Mouse (Mus musculus) liver, embryonic 15.5 days (tissue): ENCODE data around the gene 2210016L21Rik. TPM values are rescaled to one million over a fixed set of nuclear protein-coding genes. Genes with fewer than 3 reads are reported as not detected.

ENCODE experiments used
- ATAC-seq: fragments of 200-750 bp; cut with Nextera tagmentation; 2 replicates; pipeline ENCODE4 v1.8.0; 2017; ENCODE audit warnings: moderate number of reproducible peaks, mild to moderate bottlenecking, moderate library complexity; ENCODE audit not compliant: insufficient read depth
- H3K27ac ChIP-seq: fragments of 300-500 bp; sonication (generic); replicated peaks from 2 replicates; pipeline ENCODE4 v1.5.1; 2015; ENCODE audit warnings: mild to moderate bottlenecking, inconsistent platforms
- H3K27me3 ChIP-seq: fragments of 300-500 bp; sonication (generic); 2 replicates; pipeline ENCODE4 v1.6.1; 2015; ENCODE audit warnings: mild to moderate bottlenecking, inconsistent platforms
- H3K36me3 ChIP-seq: fragments of 300-500 bp; sonication (generic); replicated peaks from 2 replicates; pipeline ENCODE4 v1.6.1; 2015; ENCODE audit warnings: moderate library complexity, mild to moderate bottlenecking, inconsistent platforms
- H3K4me1 ChIP-seq: fragments of 300-500 bp; sonication (generic); replicated peaks from 2 replicates; pipeline ENCODE4 v1.6.1; 2015; ENCODE audit warnings: inconsistent platforms
- H3K4me2 ChIP-seq: fragments of 300-500 bp; sonication (generic); 2 replicates; pipeline ENCODE4 v1.6.1; 2015; ENCODE audit warnings: moderate library complexity, mild to moderate bottlenecking, inconsistent platforms
- H3K4me3 ChIP-seq: fragments of 300-500 bp; sonication (generic); replicated peaks from 2 replicates; pipeline ENCODE4 v1.5.1; 2015; ENCODE audit warnings: mild to moderate bottlenecking, inconsistent platforms
- H3K9ac ChIP-seq: fragments of 300-500 bp; sonication (generic); 2 replicates; pipeline ENCODE4 v1.6.1; 2015; ENCODE audit warnings: moderate library complexity, mild to moderate bottlenecking, inconsistent platforms
- H3K9me3 ChIP-seq: fragments of 300-500 bp; sonication (generic); replicated peaks from 2 replicates; pipeline ENCODE4 v1.6.1; 2016; ENCODE audit warnings: inconsistent platforms
- WGBS: fragments of 180-500 bp; shearing (Covaris S2); methylation state at CpG from one replicate; pipeline ENCODE4 v1.1.7; 2015; ENCODE audit warnings: mixed read lengths; ENCODE audit not compliant: insufficient replicate concordance; 5-methylcytosine and 5-hydroxymethylcytosine counted together
- polyA plus RNA-seq: library from polyadenylated mRNA; unstranded; fragments of >200 nt; fragmentation: Nextera tagmentation; extraction: Ambion mirVana; gene quantifications from 2 replicates; pipeline ENCODE4 v1.2.1, GENCODE M21; 2015

The 2210016L21Rik gene
- polyA plus RNA-seq, 1 experiment from 2014 or later: 12.3 TPM

- H3K27ac ChIP-seq: no peak overlapping the region
- WGBS: 84% methylated on average over 10 of the region's 10 CpGs
- H3K9ac ChIP-seq: no peak overlapping the region
- H3K4me1 ChIP-seq: peaks cover 18% of the 10 kb centered on the region
- ATAC-seq: no peak
- no peak overlapping the region for H3K4me2 ChIP-seq
- H3K36me3 ChIP-seq: peaks cover 37% of the 10 kb centered on the region
- no peak overlapping the region for H3K4me3 ChIP-seq
- no peaks in the 10 kb centered on the region for H3K27me3 ChIP-seq
- no peaks in the 10 kb centered on the region for H3K9me3 ChIP-seq
Observed at GRCm38 (mm10) chr5:114945072-114945471, 3.1 kb downstream of the 2210016L21Rik start.

GRCm38 (mm10) chr5:114948891-114949290, 6.9 kb downstream of the 2210016L21Rik start:
- Histone ChIP-seq H3K4me2 (no peak overlapping the region), H3K27ac (no peak overlapping the region), H3K4me1 (peaks cover 8% of the 10 kb centered on the region), H3K9me3 (no peaks in the 10 kb centered on the region), H3K4me3 (no peak overlapping the region), H3K36me3 (peaks cover 37% of the 10 kb centered on the region), H3K27me3 (no peaks in the 10 kb centered on the region), H3K9ac (no peak overlapping the region)
- 58% methylated on average over 6 of the region's 6 CpGs for WGBS
- ATAC-seq: peak; percentile 60

GRCm38 (mm10) chr5:114949316-114949715, 7.4 kb downstream of the 2210016L21Rik start:
- ATAC-seq: no peak
- Histone ChIP-seq H3K27me3 (no peaks in the 10 kb centered on the region), H3K9ac (no peak overlapping the region), H3K4me3 (no peak overlapping the region), H3K4me2 (no peak overlapping the region), H3K4me1 (peaks cover 8% of the 10 kb centered on the region), H3K27ac (no peak overlapping the region), H3K36me3 (peaks cover 37% of the 10 kb centered on the region), H3K9me3 (no peaks in the 10 kb centered on the region)
- 51% methylated on average over 5 of the region's 5 CpGs for WGBS

GRCm38 (mm10) chr5:114949812-114950211, 7.9 kb downstream of the 2210016L21Rik start:
- no peaks in the 10 kb centered on the region for H3K9me3 ChIP-seq
- no peak for ATAC-seq
- peaks cover 37% of the 10 kb centered on the region for H3K36me3 ChIP-seq
- H3K27me3 ChIP-seq: no peaks in the 10 kb centered on the region
- H3K4me2 ChIP-seq: no peak overlapping the region
- H3K9ac ChIP-seq: no peak overlapping the region
- no peak overlapping the region for H3K27ac ChIP-seq
- WGBS: 69% methylated on average over 9 of the region's 9 CpGs
- no peak overlapping the region for H3K4me3 ChIP-seq
- H3K4me1 ChIP-seq: peaks cover 8% of the 10 kb centered on the region

GRCm38 (mm10) chr5:114950669-114951068, 8.7 kb downstream of the 2210016L21Rik start:
- Histone ChIP-seq H3K4me3 (no peak overlapping the region), H3K9me3 (no peaks in the 10 kb centered on the region), H3K4me1 (peaks cover 8% of the 10 kb centered on the region), H3K36me3 (peaks cover 35% of the 10 kb centered on the region), H3K9ac (no peak overlapping the region), H3K27me3 (no peaks in the 10 kb centered on the region), H3K4me2 (no peak overlapping the region), H3K27ac (no peak overlapping the region)
- 71% methylated on average over 12 of the region's 12 CpGs for WGBS
- ATAC-seq: no peak

GRCm38 (mm10) chr5:114951279-114951880, 9.4 kb downstream of the 2210016L21Rik start:
- Histone ChIP-seq H3K27ac (no peak overlapping the region), H3K4me2 (no peak overlapping the region), H3K9ac (no peak overlapping the region), H3K9me3 (no peaks in the 10 kb centered on the region), H3K27me3 (no peaks in the 10 kb centered on the region), H3K4me3 (no peak overlapping the region), H3K4me1 (peaks cover 8% of the 10 kb centered on the region), H3K36me3 (peaks cover 28% of the 10 kb centered on the region)
- peak; percentile 19; the same call in 1 of the 2 replicates for ATAC-seq
- 76% methylated on average over 21 of the region's 21 CpGs for WGBS

DNA sequence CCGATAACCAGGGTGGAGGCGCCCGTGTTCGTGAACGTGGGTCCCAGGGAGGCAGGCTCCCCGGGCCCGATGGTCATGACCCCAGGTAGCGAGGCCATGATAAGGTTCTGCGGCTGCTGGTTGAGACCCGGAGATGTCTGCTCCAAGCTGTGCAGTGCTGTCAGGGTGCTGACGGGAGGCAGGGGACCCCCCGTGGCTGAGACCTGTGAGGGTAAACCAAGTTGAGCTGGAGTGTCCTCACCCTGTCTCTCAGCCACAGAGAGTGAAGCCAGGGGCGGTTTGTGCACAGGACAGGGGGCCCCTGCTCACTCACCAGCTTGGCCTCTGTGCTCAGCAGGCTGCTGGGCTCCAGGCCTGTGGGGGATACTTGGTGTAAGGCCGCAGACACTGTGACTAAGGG, 11.4 kb downstream of the 2210016L21Rik start:
- Histone ChIP-seq H3K9ac (no peak overlapping the region), H3K4me1 (peaks cover 8% of the 10 kb centered on the region), H3K9me3 (no peaks in the 10 kb centered on the region), H3K27ac (no peak overlapping the region), H3K4me2 (no peak overlapping the region), H3K36me3 (peaks cover 9% of the 10 kb centered on the region), H3K27me3 (no peaks in the 10 kb centered on the region), H3K4me3 (no peak overlapping the region)
- ATAC-seq: no peak
- WGBS: 72% methylated on average over 14 of the region's 14 CpGs

- Histone ChIP-seq H3K27ac (no peak overlapping the region), H3K4me3 (no peak overlapping the region), H3K27me3 (no peaks in the 10 kb centered on the region), H3K9me3 (no peaks in the 10 kb centered on the region), H3K9ac (no peak overlapping the region), H3K4me2 (no peak overlapping the region), H3K4me1 (no peaks in the 10 kb centered on the region; the same call in 1 of the 2 replicates), H3K36me3 (0 out of 2 replicates have a peak, but pooled peaks cover 4% of the 10 kb centered on the region)
- 72% methylated on average over 5 of the region's 5 CpGs for WGBS
- ATAC-seq: no peak
Observed at GRCm38 (mm10) chr5:114958069-114958468, 16.1 kb downstream of the 2210016L21Rik start.

DNA sequence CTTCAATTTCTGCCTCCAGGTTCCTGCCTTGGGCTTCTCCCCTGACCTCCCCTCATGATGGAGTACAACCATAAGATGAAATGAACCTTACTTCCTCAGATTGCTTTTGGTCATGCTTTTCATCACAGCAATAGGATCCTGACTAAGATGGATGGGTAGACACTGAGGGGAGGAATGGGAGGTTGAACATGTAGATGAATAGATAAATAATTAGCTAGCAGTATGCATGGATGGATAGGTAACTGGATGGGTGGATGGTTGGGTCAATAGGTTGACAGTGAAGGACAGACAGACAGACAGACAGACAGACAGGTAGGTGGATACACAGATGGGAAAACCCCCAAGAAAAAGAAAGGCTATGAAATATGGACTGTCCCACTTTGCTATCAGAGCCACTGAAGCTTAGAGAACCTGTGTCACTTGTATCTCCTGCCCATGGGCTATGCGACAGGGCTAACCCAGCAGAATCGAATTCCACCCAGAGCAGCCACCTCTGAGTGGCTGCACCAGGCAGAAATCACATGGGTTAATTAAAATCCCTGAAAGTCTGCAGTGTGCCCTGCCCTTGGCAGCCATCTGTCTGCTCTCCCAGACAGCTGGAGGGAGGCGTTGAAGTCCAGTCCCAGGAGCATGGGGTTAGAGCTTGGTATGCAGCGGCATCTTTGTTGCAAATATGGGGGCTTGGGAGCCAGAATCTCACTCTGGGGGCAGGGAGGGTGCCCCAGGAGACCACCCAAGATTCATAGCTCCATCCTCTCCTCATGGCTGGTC, 19.8 kb downstream of the 2210016L21Rik start:
- H3K4me3 ChIP-seq: no peak overlapping the region
- ATAC-seq: no peak
- H3K27me3 ChIP-seq: no peaks in the 10 kb centered on the region; the same call in 1 of the 2 replicates
- 47% methylated on average over 4 of the region's 4 CpGs for WGBS
- H3K9me3 ChIP-seq: no peaks in the 10 kb centered on the region
- H3K27ac ChIP-seq: no peak overlapping the region
- no peak overlapping the region for H3K9ac ChIP-seq
- H3K4me1 ChIP-seq: peaks cover 27% of the 10 kb centered on the region
- 0 out of 2 replicates have a peak, but pooled peaks cover 4% of the 10 kb centered on the region for H3K36me3 ChIP-seq
- H3K4me2 ChIP-seq: no peak overlapping the region

- H3K36me3 ChIP-seq: 0 out of 2 replicates have a peak, but pooled peaks cover under 1% of the 10 kb centered on the region
- WGBS: 39% methylated on average over 7 of the region's 7 CpGs
- H3K9ac ChIP-seq: no peak overlapping the region; the same call in 1 of the 2 replicates
- H3K9me3 ChIP-seq: no peaks in the 10 kb centered on the region
- H3K27ac ChIP-seq: peak overlapping the region; percentile 77
- H3K4me1 ChIP-seq: peaks cover 33% of the 10 kb centered on the region
- peak overlapping the region; percentile 51 for H3K4me2 ChIP-seq
- peak; percentile 66 for ATAC-seq
- H3K4me3 ChIP-seq: peak overlapping the region; percentile 20; the same call in 1 of the 2 replicates
- peaks cover 12% of the 10 kb centered on the region for H3K27me3 ChIP-seq
Observed at GRCm38 (mm10) chr5:114964315-114964966, 22.5 kb downstream of the 2210016L21Rik start.
